Mouse (Mus musculus) kidney, postnatal 14 days (tissue): ENCODE measurements around the gene Rassf3.

Source experiments
- DNase-seq: peaks from one replicate; pipeline ENCODE4 v3.0.0; 2022; ENCODE audit warnings: mixed read lengths

Rassf3 gene

DNA sequence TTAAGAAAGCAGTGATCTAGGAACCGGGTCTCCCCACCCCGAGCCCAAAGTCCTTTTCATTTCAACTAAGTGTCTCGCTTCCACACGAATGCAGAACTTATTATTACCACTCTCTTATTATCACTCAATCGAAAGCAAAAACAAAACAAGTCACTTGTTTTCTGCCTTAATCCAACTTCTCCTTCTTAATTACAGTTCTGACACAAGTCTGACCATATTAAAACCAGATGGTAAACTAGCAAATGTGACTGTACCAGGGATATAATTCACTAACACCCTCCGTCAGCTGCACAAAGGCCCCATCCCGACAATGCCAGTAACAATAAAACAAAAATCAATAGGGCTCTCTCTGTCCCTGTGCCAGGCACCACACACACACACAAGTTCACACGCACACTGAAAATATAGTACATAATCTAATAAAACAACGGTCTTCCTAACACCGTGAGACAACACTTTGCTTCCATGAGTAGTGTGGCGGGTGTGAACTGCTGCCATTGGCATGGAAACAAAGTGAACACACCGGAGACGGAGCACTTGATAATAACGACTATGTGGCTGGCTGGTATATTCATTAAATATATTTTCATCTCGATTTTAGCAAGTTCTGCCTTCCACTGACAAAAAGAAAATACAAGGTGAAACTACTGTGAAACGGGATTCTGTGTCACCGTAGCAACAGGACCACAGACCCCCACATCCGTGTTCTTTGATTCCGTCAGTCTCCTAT, 16.9 kb downstream of the Rassf3 start:
- DNase-seq: no peak

DNA sequence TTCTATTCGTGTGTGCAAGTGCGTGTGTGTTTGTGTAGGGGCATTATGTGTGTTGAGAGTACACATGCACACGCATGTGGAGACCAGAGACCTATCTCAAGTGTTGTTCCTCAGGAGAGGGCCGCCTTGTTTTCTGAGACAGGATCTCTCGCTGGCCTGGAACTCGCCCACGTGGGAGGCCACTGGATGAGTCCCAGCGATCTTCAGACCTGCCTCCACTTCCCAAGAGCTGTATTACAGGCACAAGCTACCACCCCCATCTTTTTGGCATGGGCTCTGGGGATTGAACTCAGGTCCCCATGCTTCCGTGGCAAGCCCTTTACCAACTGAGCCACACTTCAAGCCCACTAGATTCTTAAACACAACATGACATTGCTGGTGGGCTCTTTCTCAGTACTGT, 17.7 kb downstream of the Rassf3 start:
- no peak for DNase-seq

DNA sequence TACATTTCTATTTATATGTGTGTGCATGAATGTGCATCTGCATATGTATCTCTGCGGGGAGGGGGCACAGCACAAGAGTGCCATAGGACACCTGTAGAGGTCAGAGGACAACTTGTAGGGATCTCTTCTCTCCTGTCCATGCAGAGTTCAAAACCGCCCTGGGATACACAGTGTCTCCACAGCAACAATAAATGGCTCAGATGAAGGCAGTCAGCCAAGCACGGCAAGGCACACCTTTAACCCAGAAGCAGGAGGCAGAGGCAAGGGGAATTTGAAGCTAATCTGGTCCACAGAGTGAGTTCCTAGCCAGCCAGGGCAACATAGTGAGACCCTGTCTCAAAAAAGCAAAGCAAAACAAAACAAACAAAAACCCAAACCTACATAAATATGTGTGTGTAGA, 18.8 kb downstream of the Rassf3 start:
- no peak for DNase-seq

DNA sequence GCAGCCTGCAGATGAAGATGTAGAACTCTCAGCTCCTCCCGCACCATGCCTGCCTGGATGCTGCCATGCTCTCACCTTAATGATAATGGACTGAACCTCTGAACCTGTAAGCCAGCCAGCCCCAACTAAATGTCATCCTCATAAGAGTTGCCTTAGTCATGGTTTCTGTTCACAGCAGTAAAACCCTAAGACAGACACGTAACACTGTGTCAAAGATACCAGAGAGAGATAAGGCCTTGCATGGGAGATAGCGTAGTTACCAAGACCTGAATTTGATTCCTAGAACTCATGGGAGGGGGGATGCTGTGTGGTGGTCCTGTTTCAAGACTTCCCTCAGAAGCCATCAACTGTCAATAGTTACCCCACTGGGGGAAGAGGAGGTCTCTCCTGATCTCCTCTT, 20.6 kb downstream of the Rassf3 start:
- no peak for DNase-seq

DNA sequence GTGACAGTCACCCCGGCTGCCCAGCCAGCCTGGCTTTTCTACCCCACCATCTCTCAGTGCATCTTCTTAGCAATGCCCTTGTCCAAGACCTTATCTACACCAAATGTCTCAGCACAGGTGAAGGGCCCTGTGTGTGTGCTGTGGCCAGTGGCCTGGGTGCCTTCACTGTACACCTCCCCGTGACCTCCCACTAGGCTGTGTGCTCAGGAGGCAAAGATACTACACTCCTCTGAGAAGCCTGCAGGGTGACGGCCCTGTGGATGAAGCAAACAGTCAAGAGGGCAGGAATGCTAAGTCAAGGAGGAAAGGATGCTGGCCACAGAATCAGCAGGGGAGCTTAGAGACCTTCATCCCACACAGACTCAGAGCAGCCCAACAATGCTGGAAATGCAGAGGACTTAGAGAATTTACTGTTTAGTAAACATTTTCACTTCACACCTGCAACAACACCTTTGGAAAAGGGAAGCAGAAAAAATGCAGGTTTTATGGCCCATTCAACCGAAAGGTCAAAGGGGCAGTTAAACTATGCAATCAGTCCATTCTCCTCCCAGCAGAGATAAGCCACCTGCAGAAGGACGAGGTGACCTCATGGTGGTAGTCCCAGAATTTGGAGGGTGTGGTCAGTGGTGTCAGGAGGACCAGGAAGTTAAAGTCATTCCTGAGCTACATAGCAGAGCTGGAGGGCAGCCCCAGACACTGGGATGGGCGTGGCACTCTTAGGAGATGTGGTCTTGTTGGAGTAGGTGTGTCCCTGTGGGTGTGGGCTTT, 21.3 kb downstream of the Rassf3 start:
- no peak for DNase-seq

DNA sequence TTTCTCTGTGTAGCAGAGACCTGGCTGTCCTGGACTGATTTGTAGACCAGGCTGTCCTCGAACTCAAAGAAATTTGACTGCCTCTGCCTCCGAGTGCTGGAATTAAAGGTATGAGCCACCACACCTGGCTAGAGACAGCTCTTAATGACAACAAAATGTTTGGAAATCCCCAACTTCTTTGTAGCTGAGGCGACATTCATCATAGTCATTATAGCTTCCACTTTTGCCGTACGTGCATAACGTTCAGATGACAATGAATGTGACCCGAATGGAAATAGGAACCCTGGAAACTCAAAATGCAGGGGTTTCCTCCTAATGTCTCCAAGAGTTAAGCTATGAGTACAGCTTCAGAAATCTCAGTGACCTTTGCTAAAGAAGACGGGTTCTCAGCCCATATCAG, 22.1 kb downstream of the Rassf3 start:
- DNase-seq: no peak

DNA sequence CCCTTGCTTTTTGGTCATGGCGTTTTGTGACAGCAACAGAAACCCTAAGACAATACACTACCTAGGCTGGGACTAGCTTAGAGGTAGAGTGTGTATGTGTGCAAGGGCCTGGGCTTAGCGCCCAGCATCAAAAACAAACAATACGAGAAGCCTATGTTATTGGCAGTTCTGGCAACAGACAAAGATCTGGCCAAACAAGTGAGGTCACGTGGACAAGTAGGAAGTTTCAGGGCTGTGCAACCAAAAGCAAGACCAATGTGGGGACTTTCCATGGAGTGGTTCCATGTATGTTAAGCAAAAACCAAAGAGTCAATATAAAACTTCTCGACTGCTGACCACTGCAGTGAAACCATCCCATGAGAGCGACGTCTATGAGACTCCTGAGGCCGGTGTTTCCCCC, 30.3 kb downstream of the Rassf3 start:
- DNase-seq: no peak

DNA sequence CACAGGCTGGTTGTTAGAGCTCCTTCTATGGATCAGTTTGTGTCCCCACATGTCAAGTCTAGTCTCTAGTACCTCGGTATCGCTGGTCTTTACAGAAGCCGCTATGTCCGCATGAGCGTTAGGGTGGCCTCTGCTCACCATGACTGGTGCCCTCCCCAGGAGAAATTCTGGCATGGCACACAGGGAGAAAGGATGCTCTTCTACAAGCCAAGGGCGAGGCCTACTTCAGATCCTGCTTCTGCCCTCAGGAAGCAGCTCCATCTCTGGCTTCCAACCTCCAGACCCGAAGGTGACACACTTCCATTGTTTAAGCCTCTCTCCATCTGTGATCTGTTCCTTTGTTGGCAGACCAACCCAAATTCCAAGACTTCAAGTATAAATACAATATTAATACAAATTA, 31.9 kb downstream of the Rassf3 start:
- peak; percentile 60 for DNase-seq

DNA sequence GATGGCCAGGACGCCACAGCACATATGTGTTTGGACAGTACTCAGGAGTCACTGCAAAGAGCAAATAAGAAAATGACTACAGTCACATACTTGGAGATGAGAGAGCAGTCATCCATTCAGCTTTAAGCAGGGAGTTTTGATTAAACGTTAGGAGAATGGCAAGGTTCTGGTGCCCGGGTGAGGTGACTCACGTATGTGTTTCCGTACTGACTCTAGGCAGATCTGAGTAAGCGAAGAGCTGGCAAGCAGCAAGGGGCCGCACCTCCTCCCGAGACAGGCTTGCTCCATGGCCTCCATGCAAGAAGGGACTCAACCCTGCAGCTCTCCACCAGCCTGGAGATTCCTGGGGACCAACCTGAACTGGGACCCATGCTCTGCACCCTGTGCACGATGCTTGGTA, 32.4 kb downstream of the Rassf3 start:
- DNase-seq: no peak

DNA sequence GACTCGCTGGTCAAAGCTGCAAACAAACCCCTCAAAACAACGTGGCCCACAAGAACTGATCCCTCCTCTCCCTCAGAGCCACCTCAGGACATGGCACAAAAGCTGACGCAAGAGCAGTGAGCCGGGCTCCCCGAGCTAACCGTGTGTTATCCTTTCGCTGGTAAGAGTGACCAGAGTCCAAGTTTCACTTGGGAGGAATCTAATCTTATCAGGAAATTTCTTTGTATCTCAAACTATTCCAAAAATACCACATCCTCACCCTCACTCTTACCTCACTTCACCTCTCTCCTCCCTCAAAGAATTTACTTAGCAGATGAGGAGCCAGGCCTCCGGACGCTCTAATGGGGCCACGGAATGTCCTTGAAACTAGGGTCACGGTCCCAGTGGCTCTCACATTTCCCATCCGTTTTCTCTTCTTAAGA, 36.8 kb downstream of the Rassf3 start:
- DNase-seq: no peak

DNA sequence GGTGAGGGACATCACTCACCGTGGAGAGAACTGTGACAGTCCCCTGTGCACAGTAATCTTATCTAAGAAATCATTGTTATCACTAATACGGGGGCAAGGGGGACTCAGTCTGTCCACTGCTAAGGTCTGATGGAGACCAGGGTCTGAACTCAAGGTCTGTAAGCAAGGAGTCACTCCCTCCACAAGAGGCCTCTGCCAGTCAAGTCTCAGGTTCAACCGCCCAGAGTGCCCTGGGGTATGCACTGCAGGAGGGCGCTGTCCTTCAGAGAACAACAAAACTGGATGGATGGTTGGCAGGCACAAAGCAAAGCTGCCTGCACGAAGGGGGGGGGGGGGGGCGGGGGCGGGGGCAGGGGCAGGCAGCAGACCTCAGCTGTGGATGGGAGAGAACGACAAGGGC, 38.0 kb downstream of the Rassf3 start:
- no peak for DNase-seq

DNA sequence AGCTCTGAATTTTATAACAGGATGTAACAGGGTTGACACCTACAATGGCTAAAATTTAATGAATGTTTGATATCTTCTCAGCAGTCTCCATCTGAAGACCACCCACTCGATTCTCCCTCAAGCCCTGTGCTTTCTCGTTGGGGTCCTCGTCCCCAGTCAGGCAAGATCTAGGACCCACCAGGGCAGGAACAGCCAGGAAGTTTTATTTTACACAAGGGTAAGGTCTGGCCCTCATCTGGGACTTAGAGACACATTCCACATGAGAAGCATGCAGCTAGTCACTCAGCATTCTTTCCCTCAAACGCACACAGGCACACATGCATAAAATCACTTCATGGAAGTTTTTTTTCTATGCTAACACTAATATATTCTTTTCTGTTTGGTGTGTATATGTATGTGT, 39.5 kb downstream of the Rassf3 start:
- no peak for DNase-seq

DNA sequence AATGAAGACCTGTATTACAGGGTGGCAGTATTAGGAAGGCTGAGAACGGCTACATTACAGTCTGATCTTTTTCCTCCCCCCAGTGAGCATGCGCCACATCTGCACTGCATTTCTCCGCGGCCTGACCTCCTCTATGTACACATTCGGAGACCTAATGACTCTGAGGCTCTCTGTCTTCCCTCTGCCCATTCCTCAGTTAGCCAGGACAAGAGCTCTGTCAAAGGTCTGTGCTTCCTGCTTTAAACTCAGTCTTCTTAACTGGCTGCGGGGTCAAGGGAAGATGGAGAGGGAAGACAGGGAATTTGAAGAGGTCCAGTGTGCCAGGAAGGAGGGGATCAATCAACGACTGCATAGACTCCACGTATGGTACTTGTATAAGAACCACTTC, 39.9 kb downstream of the Rassf3 start:
- DNase-seq: no peak

DNA sequence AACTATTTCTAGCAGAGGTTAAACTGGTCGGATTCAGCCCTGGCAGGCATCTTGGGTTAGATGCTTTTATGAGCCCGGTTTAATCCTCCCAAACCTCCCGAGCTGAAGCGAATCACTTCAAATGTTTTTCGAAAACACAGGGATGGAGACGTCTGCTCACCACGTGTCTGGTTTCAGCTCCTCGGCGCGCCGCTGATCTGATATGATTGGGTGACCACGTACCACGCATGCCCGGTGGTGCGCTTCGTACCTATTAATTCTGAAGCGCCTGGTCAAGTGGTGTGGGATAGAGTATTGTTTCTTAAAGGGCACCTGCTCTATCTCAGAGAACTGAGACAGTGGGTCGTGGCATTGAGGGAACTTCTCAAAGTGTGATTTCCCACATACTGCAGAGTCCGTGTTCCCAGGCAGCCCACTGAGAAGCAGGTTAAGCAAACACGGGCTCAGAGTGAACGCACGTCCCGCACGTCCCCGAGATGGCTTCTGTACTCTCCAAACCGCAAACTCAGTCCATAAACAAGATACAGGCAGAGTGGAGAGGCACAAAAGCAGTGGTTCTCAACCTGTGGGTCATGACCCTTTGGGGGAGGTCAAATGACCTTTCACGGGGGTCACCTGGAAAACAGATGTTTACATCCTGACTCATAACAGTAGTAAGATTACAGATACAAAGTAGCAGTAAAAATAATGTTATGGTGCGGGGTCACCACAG, 40.4 kb downstream of the Rassf3 start:
- DNase-seq: peak; percentile 61

DNA sequence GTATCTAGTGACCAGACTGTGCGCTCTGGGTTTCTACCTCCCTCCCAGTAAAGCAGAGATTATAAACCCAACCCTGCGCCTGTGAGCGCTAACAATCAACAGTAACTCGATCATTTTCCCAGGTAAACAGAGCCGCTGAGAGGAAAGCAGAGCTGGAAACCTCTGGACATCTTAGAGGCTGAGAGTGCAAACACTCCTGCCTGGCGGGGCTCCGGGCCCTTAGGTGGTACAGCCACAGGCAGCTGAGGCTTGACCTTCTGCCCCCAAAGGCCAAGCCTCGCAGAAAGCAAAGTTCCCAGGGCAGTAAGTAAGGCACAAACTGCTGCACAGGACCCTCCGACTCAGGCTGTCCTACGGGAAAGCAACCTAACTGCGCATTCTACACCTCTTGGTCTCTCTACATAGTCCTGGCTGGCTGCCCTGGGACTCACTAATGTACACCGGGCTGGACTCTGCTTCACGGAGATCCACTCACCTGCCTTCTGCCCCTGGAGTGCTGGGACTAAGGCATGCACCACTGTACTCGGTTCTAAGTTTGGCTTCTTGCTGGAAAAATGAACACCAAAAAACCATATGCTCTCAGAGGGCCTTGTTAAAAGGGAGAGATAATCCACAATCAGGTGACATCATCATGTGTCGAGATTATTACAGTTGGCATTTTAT, 41.6 kb downstream of the Rassf3 start:
- DNase-seq: peak; percentile 52

DNA sequence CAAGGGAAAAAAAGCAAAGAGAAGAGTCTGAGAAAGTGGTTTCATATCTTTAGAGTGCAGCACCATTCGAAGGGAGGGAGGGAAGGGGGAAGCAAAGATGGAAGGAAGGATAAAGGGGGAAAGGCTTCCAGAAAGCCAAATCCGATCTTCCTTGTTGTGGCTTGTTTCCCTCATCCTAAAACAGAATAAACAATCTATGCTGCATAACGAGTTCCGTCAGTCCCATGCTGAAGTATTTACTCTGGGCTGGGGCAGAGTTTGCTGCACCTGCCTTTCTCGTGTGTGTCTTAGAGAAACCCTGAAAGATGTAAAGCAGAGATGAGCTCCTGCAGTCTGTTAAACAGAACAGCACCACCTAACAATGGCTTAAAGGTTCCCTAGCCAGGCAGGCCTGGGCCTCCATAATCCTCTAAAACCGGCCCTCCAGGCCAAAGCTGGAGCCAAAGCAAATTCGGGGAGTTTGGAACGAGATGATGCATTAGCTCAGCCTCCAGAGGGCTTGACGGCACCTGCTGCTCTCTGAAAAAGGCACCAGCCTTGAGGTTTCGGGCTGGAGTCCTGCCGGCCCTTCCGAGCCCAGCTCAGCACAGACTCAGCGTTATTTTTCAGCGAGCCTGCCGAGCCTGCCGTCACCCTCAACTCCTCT, 43.4 kb downstream of the Rassf3 start:
- DNase-seq: no peak

DNA sequence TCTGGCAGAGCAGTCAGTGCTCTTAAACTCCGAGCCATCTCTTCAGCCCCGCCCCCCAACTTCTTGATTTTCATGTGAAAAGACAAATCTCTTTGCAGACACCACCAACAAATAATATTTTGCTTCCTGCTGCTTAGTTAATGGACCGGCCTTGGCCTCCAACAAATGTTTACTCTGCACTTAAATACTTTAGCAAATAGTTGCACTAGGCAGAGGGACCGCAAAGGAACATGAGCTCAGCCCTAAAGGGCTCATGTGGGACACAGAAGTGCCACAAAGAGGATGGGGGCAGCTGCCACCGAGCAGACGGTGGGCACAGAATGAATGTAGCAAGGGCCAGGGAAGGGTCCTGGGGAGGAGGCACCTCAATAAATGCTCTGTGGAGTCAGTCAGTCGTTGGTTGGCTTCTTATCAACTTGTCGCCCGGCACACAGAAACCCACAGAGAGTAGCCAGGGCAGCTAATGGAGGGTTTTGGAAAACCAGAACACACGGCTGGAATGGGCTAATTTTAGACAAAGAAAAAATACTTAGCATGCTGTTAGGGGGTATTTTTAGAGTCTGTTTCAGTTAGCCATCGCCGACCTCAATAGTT, 44.0 kb downstream of the Rassf3 start:
- DNase-seq: no peak

DNA sequence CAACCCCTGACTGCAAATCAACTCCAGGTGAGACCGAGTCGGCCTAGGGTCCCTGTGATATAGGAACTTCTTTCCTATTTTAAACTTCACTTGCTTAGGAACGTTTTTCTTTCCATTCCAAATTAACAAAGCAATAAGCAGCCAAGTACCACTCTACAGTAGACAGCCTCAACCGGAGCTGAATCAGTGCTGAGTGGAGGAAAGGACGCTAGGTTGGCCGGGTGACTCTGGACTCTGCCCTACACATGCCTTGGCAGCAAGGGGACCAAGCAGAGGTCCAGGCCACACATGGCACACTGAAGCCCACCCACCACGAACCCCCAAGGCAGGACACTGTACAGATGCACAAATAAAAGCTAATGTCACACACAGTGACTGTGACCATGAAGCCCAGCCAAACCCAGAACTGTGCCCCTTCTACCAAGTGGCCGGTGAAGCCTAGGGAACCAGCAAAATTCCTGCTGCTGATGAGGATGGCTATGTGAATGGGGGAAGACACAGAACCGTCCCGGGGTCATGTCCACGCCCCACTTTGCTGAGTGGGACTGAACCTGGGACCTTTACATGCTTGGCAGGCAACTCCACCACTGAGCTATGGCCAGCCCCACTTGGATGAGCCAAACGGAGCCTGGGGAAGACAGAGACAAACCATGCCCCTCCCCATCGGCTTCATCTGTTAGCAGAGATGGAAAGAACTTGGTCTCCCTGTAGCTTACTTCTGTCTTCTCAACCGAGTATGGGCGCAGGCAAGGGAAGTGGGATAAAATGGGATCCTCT, 45.2 kb downstream of the Rassf3 start:
- no peak for DNase-seq

DNA sequence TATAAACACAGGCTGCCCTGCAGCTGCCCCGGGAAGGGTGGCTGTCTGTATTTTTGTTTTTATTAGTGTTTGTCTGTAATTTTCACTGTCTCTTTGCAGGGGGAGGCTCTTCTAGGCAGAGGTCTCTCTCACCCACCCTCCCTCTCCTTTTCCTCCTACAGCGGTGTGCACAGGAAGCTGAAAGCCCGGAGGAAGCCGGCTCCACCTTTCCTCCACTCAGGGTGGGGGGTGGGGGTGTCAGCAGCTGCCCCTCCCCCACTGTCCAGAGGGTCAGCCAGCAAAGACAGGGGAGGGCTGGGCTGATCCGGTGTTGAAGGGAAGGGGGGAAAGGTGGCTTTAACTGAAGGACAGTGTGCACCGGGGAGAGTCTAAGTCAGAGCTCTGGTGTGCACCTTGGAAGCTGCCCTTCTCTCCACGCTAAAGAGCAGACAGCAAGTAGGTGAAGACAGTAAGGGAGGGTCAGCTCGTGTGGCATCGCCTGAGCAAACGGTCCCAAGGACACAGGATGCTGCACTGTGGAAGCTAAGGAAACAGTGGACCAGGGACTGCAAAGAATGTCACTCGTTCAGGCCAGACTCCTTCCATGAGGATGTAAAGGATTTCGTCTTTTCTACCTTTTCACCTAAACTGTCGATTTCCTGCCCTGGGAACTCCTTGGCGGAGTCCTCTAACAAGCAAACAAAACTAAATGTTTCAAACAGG, 46.0 kb downstream of the Rassf3 start:
- DNase-seq: peak; percentile 76

DNA sequence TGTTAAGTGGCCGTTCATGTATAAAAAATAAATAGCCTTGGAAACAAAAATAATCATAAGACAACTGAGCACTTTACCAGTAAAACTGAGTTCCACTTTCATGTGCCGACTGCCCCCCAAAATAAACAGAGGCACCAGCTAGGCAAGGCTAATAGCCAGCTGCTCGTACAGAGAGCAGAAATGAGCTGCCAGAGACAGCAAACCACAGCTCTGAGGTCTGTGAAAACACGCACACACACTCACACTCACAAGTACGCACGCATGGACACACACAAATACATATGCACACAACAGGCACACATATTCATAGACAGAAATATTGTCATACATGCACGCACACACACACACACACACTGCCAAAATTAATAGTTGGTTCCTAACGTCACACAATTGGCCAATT, 46.6 kb downstream of the Rassf3 start:
- DNase-seq: no peak

DNA sequence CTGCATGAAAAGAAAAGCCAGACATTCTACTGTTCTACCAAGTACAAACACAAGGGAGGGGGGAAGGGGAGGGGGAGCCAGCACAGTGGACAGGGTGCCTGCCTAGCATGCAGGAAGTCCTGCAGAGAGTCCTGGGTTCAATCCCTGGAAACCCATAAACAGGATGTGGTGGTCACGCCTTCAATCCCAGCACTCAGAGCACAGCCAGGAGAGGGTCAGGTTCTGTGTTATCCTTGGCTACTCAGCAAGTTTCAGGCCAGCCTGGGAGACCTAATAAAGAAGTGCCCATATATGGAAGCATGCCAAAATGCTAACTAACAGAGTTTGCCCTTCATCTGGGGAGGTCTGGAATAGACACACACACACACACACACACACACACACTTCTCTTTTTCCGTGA, 47.1 kb downstream of the Rassf3 start:
- peak; percentile 79 for DNase-seq
